Mouse (Mus musculus): Measurements from ENCODE around the gene Hdhd3.

Hdhd3 gene

GRCm38 (mm10) chr4:62503374-62503970 is at the start of gene Hdhd3:
Gene Hdhd3, minus strand, starts transcription at chr4:62503467.
- no peak for DNase-seq

GRCm38 (mm10) chr4:62551966-62552365 is 48.7 kb upstream of the Hdhd3 start:
- no peak for DNase-seq

- DNase-seq: no peak
These were observed 41.5 kb upstream of the Hdhd3 start for GRCm38 (mm10) chr4:62544801-62545200.

GRCm38 (mm10) chr4:62543782-62544181 is 40.5 kb upstream of the Hdhd3 start:
- no peak for DNase-seq

- DNase-seq: no peak
These were observed 38.5 kb upstream of the Hdhd3 start for GRCm38 (mm10) chr4:62541802-62542201.

GRCm38 (mm10) chr4:62533729-62534128 is 30.5 kb upstream of the Hdhd3 start:
- no peak for DNase-seq

- no peak for DNase-seq
These were observed 24.4 kb upstream of the Hdhd3 start for GRCm38 (mm10) chr4:62527655-62528054.

DNA sequence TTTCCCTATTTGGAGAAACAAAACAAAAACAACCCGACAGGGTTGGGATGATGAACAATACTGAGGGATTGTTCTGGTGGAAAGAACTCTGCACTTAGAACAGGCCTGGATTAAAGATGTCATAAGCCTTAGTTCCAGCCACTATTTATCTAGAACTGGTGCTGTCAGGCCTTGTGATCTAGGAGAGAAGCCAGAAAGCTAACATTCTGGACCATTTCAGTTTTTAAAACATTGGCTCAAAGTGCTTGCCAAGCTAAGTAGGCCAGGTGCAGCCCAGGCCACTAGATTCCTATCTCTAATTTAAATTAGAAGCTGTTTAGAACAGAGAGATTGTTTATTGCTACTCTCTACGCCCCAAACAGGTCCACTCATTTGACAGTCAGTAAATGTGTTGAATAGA is 23.0 kb upstream of the Hdhd3 start:
- no peak for DNase-seq

DNA sequence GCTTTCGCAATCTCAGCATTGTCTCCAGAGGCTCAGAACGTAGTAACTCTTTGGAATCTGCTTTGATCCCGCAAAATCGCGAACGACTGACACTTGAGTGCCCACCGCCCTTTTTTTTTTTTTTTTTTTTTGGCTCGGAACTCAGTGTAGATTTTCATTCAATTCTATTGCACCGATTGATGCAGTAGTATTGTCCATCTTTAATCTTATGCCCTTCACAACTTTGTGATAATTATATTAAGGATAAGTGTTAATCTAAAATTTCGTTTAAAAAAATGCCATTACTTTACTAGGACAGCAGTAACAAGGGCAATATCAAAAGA is 22.2 kb upstream of the Hdhd3 start:
- no peak for DNase-seq

- DNase-seq: peak; percentile 98
These were observed 21.6 kb upstream of the Hdhd3 start, which contains the start of the genes Pole3 and 4933430I17Rik for GRCm38 (mm10) chr4:62524651-62525488. Gene Pole3, minus strand, starts transcription at chr4:62525068. Gene 4933430I17Rik, plus strand, starts transcription at chr4:62525369.

GRCm38 (mm10) chr4:62520892-62521400 is 17.7 kb upstream of the Hdhd3 start:
- DNase-seq: no peak

DNA sequence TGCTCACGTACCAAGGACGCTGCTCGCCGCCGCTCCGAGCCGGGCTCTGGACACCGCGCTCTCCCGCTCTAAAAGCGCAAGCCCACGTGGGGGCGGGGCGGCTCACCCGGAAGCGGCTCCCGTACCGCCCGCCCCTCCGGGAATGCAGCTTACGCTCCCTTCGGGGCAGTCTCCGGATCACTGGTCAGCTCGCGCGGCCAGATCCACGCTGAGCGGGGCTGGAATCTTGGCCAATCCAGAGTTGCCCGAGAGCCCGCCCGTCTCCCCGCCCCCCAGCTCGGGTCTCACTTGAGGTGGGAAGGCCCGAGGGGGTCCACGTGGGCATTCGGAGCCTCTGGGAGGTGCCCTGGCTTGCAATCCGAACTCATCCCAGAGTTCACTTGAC is 16.6 kb upstream of the Hdhd3 start, which contains the start of gene Alad:
Alad (minus strand) TSS at position 70 of the 385 bp plus-strand sequence.
- DNase-seq: peak; percentile 95

DNA sequence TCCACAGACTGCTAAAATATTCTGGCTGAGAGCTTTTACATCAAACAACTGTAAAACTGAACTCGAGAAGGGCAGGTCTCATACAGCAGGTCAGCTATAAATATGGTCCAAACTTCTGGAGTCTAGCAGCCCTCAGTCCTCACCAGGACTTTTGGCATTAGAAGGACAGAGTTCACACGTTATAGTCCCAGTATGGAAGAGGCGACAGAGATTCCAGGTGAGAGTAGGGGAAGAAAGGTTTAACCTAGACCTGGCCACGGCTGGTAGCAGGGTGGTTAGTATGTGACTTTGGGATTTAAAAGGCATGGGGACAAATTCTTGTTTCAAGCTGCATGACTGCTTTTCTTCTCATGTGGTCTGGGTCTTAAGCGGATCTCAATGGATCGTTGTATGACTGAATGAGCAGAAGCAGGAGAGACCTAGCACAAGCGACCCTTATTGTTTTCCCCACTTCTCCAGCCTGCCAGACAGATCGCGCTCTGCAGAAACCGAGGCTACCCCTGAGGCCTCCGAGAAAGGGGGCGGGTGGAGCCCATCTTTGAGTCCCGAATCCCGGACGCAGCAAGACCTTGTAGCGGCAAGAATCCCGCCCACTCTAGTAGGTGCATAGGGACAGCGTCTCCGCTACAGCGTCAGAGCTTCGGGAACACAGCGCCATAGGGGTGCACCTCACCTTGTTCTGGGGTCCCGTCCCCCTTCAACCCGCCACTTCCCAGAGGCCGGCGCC is 16.0 kb upstream of the Hdhd3 start:
- no peak for DNase-seq

DNA sequence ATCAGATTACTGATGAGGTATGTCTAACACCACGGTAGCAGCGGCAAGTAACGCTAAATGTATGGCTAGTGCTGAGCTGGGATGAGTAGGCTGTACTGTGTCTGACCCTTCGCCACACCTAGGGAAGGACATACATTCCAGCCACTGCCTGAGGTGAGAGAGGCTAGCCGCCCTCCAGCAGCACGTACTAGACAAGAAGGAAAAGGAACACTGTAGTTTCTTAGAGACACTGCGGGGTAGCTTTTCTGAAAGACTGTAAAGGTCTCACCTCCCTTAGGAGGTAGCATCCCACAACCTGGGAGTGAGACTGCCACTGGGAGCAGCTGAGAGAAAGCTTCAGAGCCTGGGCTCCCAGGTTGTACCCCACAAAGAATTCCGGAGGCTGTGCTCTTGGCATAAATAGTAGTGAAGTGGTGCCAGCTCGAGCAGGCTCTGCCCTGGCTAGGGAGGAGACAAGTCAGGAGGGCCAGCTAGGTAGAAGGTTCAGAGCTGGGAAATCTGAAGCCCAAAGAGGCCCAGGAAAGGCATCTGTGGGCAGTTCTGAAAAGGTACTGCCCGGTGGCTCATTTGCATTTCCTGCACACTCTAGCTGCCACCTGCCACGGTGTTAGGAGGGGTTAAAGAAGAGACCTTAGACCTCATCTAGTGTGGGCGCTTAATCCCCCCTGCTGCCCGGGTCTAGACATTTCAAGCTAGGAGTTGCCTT is 15.3 kb upstream of the Hdhd3 start:
- peak; percentile 57 for DNase-seq

DNA sequence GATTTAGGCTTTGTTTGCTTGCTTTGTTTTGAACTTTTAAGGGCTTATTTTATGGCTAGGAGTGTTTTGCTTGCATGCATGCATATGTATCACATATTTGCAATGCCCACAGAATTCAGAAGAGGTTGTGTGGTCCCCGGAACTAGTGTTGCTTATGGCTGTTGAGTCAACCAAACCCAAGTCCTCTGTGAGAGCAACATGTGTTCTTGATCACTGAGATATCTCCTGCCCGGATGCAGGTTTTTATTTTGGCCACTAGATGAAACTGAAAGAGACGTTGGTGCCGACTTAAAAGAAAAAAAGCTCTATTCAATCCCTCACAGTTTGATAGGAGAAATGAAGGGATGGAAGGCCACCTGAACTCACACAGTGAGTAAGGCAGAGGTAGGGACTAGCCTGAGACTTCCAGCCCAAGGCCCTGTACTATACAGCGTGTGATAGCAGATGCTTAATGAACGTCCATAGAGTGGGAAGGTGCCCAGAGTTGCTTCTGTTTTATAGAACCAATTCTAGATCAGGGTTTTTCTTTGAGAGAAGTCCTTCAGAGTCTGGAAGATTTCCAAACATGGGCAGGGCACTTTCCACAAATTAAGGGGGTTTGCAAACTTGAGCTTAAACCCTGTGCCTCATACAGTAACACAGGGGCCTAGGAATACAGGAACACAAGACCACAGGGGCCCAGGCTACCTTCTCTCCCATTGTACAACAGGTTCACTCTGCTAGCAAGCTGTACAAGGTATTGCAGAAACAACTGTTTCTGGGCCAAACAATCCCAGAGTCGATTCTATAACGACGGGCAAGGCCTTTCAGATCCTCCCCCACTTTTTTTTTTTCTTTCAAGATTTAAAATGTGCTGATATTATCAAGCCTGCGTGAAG is 14.5 kb upstream of the Hdhd3 start:
- no peak for DNase-seq

- no peak for DNase-seq
These were observed 13.8 kb upstream of the Hdhd3 start for GRCm38 (mm10) chr4:62517046-62517445.

GRCm38 (mm10) chr4:62516579-62516978 is 13.3 kb upstream of the Hdhd3 start:
- DNase-seq: no peak

DNA sequence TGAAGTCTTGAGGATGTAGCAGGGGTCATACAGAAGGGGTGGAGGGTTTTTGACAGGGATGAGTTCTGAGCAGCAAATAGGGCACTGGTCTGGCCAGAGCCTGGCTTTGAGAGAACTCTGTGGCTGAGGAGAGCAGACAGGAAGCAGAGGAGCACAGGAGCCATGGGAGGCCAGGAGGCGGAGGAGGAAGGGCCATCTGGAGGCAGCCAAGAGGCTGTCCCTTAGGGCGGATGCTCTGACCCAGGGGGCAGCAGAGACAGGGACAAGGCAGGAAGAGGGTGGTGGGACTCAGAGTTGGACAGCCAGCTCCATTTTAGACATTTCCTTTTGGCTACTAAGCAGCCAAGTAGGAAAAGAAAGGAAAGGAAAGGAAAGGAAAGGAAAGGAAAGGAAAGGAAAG is 12.8 kb upstream of the Hdhd3 start:
- peak; percentile 85 for DNase-seq

GRCm38 (mm10) chr4:62515490-62515889 is 12.2 kb upstream of the Hdhd3 start:
- DNase-seq: no peak

DNA sequence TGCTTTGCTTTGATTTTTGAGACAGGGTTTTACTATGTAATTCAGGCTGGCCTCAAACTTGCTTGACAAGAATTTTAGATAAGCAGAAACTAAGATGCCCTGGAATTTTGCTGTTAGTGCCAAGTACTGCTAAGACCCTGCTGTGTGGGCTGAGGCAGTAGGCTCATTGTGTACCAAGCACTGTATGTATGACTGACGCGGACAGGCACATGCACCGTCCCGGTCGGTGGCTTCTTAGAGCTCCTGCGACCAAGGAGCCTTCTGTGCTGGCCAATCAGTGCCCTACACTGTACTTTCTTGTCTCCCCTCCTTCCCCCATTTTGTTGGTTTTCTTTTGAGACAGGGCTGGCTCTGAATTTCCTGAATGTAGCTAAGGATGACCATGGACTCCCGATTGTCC is 11.7 kb upstream of the Hdhd3 start:
- DNase-seq: no peak

- DNase-seq: no peak
These were observed 10.8 kb upstream of the Hdhd3 start for GRCm38 (mm10) chr4:62513998-62514506.

- peak; percentile 83 for DNase-seq
These were observed 6.7 kb upstream of the Hdhd3 start for GRCm38 (mm10) chr4:62509946-62510345.
